Mouse (Mus musculus) thymus, adult 2 months (tissue): Measurements from ENCODE around the gene H2-T22.

Experiments used
- CTCF ChIP-seq: fragments of 200-500 bp; IDR thresholded peaks from 2 replicates; pipeline ENCODE4 v1.5.1; 2012; ENCODE audit warnings: mild to moderate bottlenecking, control low read depth, low read length, moderate library complexity, borderline replicate concordance; ENCODE audit not compliant: control insufficient read depth, poor library complexity, insufficient read depth; ENCODE audit errors: extremely low read depth
- POLR2A ChIP-seq: fragments of 200-500 bp; IDR thresholded peaks from 2 replicates; pipeline ENCODE4 v1.6.1; 2012; ENCODE audit warnings: mild to moderate bottlenecking, low read length, control low read depth, moderate library complexity; ENCODE audit not compliant: control insufficient read depth, poor library complexity, insufficient read depth; ENCODE audit errors: extremely low read depth

DNA sequence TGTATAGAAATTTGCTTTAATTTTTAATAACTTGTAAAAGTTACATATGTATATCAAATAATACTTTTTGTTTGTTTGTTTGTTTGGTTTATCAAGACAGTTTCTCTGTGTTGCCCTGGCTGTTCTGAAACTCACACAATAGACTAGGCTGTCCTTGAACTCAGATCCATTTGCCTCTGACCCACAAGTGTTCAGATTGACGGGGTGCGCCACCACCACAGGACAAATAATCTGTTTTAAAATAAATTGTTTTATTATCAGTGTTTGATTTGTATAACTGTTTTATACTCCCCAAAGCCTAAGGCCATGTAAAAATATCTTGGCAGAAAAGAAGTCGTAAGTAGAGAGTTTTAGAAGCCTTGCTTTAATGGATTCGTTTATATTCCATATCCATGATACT, 14.9 kb downstream of the H2-T22 start:
- TF ChIP-seq CTCF (no peak), POLR2A (no peak)
